Mouse (Mus musculus) neural tube, embryonic 11.5 days (tissue): ENCODE data around the gene Stac2. TPM values are rescaled to one million over a fixed set of nuclear protein-coding genes. Genes with fewer than 3 reads are reported as not detected.

Experiments used
- ATAC-seq: fragments of 200-750 bp; cut with Nextera tagmentation; 2 replicates; pipeline ENCODE4 v1.8.0; 2017; ENCODE audit warnings: moderate number of reproducible peaks, mild to moderate bottlenecking, moderate TSS enrichment, moderate library complexity; ENCODE audit not compliant: insufficient read depth, low FRiP score, low TSS enrichment
- DNase-seq: peaks from one replicate; pipeline ENCODE4 v3.0.0-alpha.2; 2015; ENCODE audit warnings: low spot score
- H3K27ac ChIP-seq: fragments of 300-500 bp; sonication (generic); 2 replicates; pipeline ENCODE4 v1.5.1; 2014; ENCODE audit warnings: low read depth, mild to moderate bottlenecking, low read length
- H3K27me3 ChIP-seq: fragments of 300-500 bp; sonication (generic); 2 replicates; pipeline ENCODE4 v1.6.1; 2014; ENCODE audit warnings: mild to moderate bottlenecking, low read length, mixed read lengths; ENCODE audit not compliant: control insufficient read depth, insufficient read depth
- H3K36me3 ChIP-seq: fragments of 300-500 bp; sonication (generic); 2 replicates; pipeline ENCODE4 v1.6.1; 2014; ENCODE audit warnings: mild to moderate bottlenecking, low read length, moderate library complexity, mixed read lengths; ENCODE audit not compliant: control insufficient read depth, insufficient read depth
- H3K4me1 ChIP-seq: fragments of 300-500 bp; sonication (generic); 2 replicates; pipeline ENCODE4 v1.6.1; 2014; ENCODE audit warnings: low read length, mixed read lengths; ENCODE audit not compliant: control insufficient read depth, insufficient read depth
- H3K4me2 ChIP-seq: fragments of 300-500 bp; sonication (generic); 2 replicates; pipeline ENCODE4 v1.6.1; 2014; ENCODE audit warnings: low read depth, mild to moderate bottlenecking, moderate library complexity
- H3K4me3 ChIP-seq: fragments of 300-500 bp; sonication (generic); 2 replicates; pipeline ENCODE4 v1.5.1; 2014; ENCODE audit warnings: low read depth, low read length
- H3K9ac ChIP-seq: fragments of 300-500 bp; sonication (generic); 2 replicates; pipeline ENCODE4 v1.6.1; 2014; ENCODE audit warnings: mild to moderate bottlenecking, low read length
- H3K9me3 ChIP-seq: fragments of 300-500 bp; sonication (generic); 2 replicates; pipeline ENCODE4 v1.6.1; 2016; ENCODE audit warnings: low read length; ENCODE audit not compliant: control insufficient read depth
- WGBS: fragments of 180-500 bp; shearing (Covaris S2); extraction: QIAGEN DNeasy Blood & Tissue Kit; methylation state at CpG from one replicate; pipeline ENCODE4 v1.1.7; 2014; 5-methylcytosine and 5-hydroxymethylcytosine counted together
- polyA plus RNA-seq: library from polyadenylated mRNA; unstranded; fragments of >200 nt; fragmentation: Nextera tagmentation; extraction: Ambion mirVana; gene quantifications from 2 replicates; pipeline ENCODE4 v1.2.1, GENCODE M21; 2014

Gene Stac2
- polyA plus RNA-seq, 1 experiment from 2014 or later, result 6.6 TPM

- Histone ChIP-seq H3K27ac (no peak overlapping the region), H3K9ac (0 out of 2 replicates have a peak overlapping the region, but pooled peaks have one; percentile 7), H3K9me3 (no peaks in the 10 kb centered on the region), H3K27me3 (peaks cover 3% of the 10 kb centered on the region; the same call in 1 of the 2 replicates), H3K4me3 (no peak overlapping the region), H3K4me1 (no peaks in the 10 kb centered on the region), H3K36me3 (peaks cover 6% of the 10 kb centered on the region; the same call in 1 of the 2 replicates), H3K4me2 (no peak overlapping the region)
- ATAC-seq (no peak), DNase-seq (no peak)
- 17% methylated on average over 11 of the region's 11 CpGs for WGBS
Measured at GRCm38 (mm10) chr11:98001351-98001824, 51.9 kb downstream of the Stac2 start.

- H3K36me3 ChIP-seq, result peaks cover 6% of the 10 kb centered on the region; the same call in 1 of the 2 replicates
- H3K4me3 ChIP-seq, result no peak overlapping the region
- H3K27ac ChIP-seq, result no peak overlapping the region
- H3K27me3 ChIP-seq, result peaks cover 3% of the 10 kb centered on the region; the same call in 1 of the 2 replicates
- no peaks in the 10 kb centered on the region for H3K4me1 ChIP-seq
- no peak overlapping the region for H3K9ac ChIP-seq
- no peak for DNase-seq
- ATAC-seq, result no peak
- WGBS, result 23% methylated on average over 7 of the region's 7 CpGs
- H3K9me3 ChIP-seq, result no peaks in the 10 kb centered on the region
- H3K4me2 ChIP-seq, result no peak overlapping the region
Measured at GRCm38 (mm10) chr11:98000378-98001140, 52.7 kb downstream of the Stac2 start.

- no peak overlapping the region for H3K4me3 ChIP-seq
- no peak for DNase-seq
- no peaks in the 10 kb centered on the region for H3K4me1 ChIP-seq
- WGBS, result 64% methylated on average over 5 of the region's 5 CpGs
- H3K9me3 ChIP-seq, result no peaks in the 10 kb centered on the region
- no peak for ATAC-seq
- H3K27me3 ChIP-seq, result peaks cover 3% of the 10 kb centered on the region; the same call in 1 of the 2 replicates
- no peak overlapping the region for H3K27ac ChIP-seq
- no peak overlapping the region for H3K4me2 ChIP-seq
- peaks cover 3% of the 10 kb centered on the region; the same call in 1 of the 2 replicates for H3K36me3 ChIP-seq
- no peak overlapping the region for H3K9ac ChIP-seq
Measured at GRCm38 (mm10) chr11:97999748-98000147, 53.5 kb downstream of the Stac2 start.

GRCm38 (mm10) chr11:97998898-97999608 is 54.2 kb downstream of the Stac2 start:
- no peak overlapping the region for H3K4me3 ChIP-seq
- WGBS, result 71% methylated on average over 7 of the region's 7 CpGs
- H3K4me1 ChIP-seq, result no peaks in the 10 kb centered on the region
- H3K27me3 ChIP-seq, result peaks cover 3% of the 10 kb centered on the region; the same call in 1 of the 2 replicates
- no peak for ATAC-seq
- no peak for DNase-seq
- no peak overlapping the region for H3K4me2 ChIP-seq
- no peaks in the 10 kb centered on the region for H3K9me3 ChIP-seq
- no peaks in the 10 kb centered on the region for H3K36me3 ChIP-seq
- H3K27ac ChIP-seq, result no peak overlapping the region
- H3K9ac ChIP-seq, result no peak overlapping the region

- Histone ChIP-seq H3K9ac (no peak overlapping the region), H3K36me3 (no peaks in the 10 kb centered on the region), H3K9me3 (no peaks in the 10 kb centered on the region), H3K27me3 (peaks cover 3% of the 10 kb centered on the region; the same call in 1 of the 2 replicates), H3K4me2 (no peak overlapping the region), H3K27ac (no peak overlapping the region), H3K4me3 (no peak overlapping the region), H3K4me1 (no peaks in the 10 kb centered on the region)
- no peak for ATAC-seq
- DNase-seq, result no peak
- 80% methylated on average over 11 of the region's 11 CpGs for WGBS
Measured at GRCm38 (mm10) chr11:97998074-97998793, 55.0 kb downstream of the Stac2 start.

GRCm38 (mm10) chr11:97997387-97997960 is 55.8 kb downstream of the Stac2 start:
- Histone ChIP-seq H3K9me3 (no peaks in the 10 kb centered on the region), H3K4me1 (no peaks in the 10 kb centered on the region), H3K27ac (no peak overlapping the region), H3K4me3 (no peak overlapping the region), H3K4me2 (no peak overlapping the region), H3K36me3 (no peaks in the 10 kb centered on the region), H3K9ac (no peak overlapping the region), H3K27me3 (peaks cover 3% of the 10 kb centered on the region; the same call in 1 of the 2 replicates)
- ATAC-seq (no peak), DNase-seq (no peak)
- WGBS, result 80% methylated on average over 8 of the region's 8 CpGs

GRCm38 (mm10) chr11:97996691-97997090 is 56.6 kb downstream of the Stac2 start:
- H3K9me3 ChIP-seq, result no peaks in the 10 kb centered on the region
- H3K9ac ChIP-seq, result no peak overlapping the region
- no peak for DNase-seq
- H3K4me3 ChIP-seq, result no peak overlapping the region
- 79% methylated on average over 1 of the region's 1 CpGs for WGBS
- H3K36me3 ChIP-seq, result no peaks in the 10 kb centered on the region
- H3K27me3 ChIP-seq, result peaks cover 3% of the 10 kb centered on the region; the same call in 1 of the 2 replicates
- H3K4me2 ChIP-seq, result no peak overlapping the region
- no peak for ATAC-seq
- no peak overlapping the region for H3K27ac ChIP-seq
- no peaks in the 10 kb centered on the region for H3K4me1 ChIP-seq
